Mouse (Mus musculus): ENCODE results near the gene 3830417A13Rik. TPM values are rescaled to one million over a fixed set of nuclear protein-coding genes. Genes with fewer than 3 reads are reported as not detected.

Gene 3830417A13Rik
- total RNA-seq (2015) (not detected in 2 replicates), total RNA-seq (2017) (not detected in 2 replicates)

DNA sequence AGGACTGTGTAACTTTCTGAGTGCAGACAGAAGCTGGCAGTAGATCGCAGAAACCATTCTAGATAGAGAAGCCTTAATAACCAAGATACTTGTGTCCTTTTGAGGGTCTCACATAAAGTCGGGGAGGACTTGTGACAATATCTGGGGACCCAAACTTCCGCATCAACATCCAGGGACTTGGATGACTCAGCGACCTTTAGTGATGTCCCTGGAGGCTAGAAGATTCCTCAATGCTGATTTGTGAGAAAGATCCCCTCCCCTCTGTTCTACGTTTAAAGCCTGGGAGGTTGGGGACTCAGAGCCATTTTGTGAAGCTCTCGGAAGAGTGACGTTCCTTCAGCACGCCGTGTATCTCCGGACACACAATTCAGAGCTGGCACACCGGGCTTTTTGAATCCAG lies at the start of gene 3830417A13Rik:
Gene 3830417A13Rik (plus strand): TSS at position 301 of the 400 bp plus-strand sequence.
- no peak for ATAC-seq (replicated peaks; ENCODE audit: poor library complexity)

DNA sequence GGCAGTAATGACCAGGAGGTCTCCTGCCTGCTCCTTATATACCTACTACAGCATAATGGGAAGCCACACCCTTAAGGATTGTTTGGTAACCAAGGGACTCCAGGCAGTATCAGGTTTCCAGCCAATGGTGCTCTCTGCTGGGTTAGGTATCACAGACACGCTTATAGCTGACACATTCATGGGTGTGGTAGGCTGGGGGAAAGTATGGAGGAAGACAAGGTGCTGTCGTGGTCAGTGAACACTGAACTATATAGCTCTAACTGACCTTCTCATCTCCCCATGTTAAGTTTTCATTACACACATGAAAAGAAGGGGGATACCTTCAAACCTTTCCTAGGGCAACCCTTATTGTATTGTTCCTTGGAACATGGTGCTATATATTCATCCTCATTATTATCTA lies 21.2 kb upstream of the 3830417A13Rik start, which contains the start of gene Gm6760:
Gene Gm6760 (minus strand): TSS at position 101 of the 400 bp plus-strand sequence.
- ATAC-seq (replicated peaks; ENCODE audit: poor library complexity): no peak

DNA sequence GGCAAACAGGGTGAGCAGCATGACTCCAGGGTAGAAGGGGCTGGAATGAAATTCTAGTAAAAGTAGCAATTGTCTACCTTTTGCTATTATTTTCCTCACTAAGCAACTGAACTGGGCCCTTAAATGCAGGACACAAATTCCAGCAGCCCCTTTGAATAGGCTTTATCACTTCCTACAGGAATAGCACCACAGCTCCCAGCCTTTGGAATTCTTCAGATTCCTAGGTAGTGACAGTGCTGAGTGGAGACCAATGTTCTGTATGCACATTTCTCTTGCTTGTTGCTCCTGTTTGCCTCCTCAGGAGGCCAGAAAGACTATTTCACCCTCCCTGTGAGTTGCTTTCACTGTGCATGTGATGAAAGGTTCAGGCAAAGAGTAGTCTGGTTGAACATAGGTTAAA lies 7.9 kb downstream of the 3830417A13Rik start:
- no peak for ATAC-seq (replicated peaks; ENCODE audit: poor library complexity)

Other genes with a start within 250 kb of the 3830417A13Rik start
- not detected in 2 replicates for gene Gm6760, start 21.4 kb upstream of the 3830417A13Rik start, total RNA-seq (2015)
- gene Gm6760, start 21.4 kb upstream of the 3830417A13Rik start, total RNA-seq (2017): not detected in 2 replicates
- not detected in 2 replicates for gene Slitrk4, start 103.4 kb downstream of the 3830417A13Rik start, total RNA-seq (2015)
- gene Slitrk4, start 103.4 kb downstream of the 3830417A13Rik start, total RNA-seq (2017): not detected in 2 replicates